Mouse (Mus musculus) liver, embryonic 11.5 days (tissue): ENCODE results near the gene 4930590J08Rik. TPM values are rescaled to one million over a fixed set of nuclear protein-coding genes. Genes with fewer than 3 reads are reported as not detected.

Experiments used
- polyA plus RNA-seq: library from polyadenylated mRNA; unstranded; fragments of >200 nt; fragmentation: Nextera tagmentation; extraction: Ambion mirVana; gene quantifications from 2 replicates; pipeline ENCODE4 v1.2.1, GENCODE M21; 2014

4930590J08Rik gene
- polyA plus RNA-seq, 1 experiment from 2014 or later, result 0.23 TPM

Other genes with a start within 250 kb of the 4930590J08Rik start
- gene Slc6a6, start 218.8 kb upstream of the 4930590J08Rik start, polyA plus RNA-seq, result 30.3 and 33.2 TPM in 2 replicates
- 0.10 and 0.21 TPM in 2 replicates for gene Grip2, start 75.6 kb upstream of the 4930590J08Rik start, polyA plus RNA-seq
- 27.1 and 29.8 TPM in 2 replicates for gene Ccdc174, start 24.8 kb upstream of the 4930590J08Rik start, polyA plus RNA-seq
- 8.0 and 8.3 TPM in 2 replicates for gene Fgd5, start 76.1 kb downstream of the 4930590J08Rik start, polyA plus RNA-seq
- gene Nr2c2, start 188.6 kb downstream of the 4930590J08Rik start, polyA plus RNA-seq, result 14.8 and 17.8 TPM in 2 replicates